Mouse (Mus musculus): ENCODE data around the gene Cacnb4. TPM values are rescaled to one million over a fixed set of nuclear protein-coding genes. Genes with fewer than 3 reads are reported as not detected.

Gene Cacnb4
- polyA plus RNA-seq, 1 experiment = not detected

DNA sequence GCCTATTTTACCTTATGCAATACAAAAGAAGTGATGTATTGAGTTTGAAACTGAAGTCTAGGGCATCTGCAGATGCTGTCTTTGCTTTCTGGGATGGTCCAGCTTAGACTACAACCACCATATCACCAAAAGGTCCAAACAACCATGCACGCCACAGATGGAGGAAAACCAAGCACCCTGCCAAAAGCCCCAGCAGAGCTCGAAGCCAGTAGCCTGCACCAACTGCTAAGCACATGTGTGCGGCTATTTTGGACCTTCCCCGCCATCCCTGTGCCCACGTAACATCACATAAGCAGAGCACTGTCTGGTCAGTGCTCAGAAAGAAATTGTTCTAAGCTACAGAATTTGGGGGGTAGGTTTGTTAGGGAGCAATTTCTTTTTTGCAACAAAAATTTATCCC, 5.9 kb downstream of the Cacnb4 start:
- H3K9ac ChIP-seq (ENCODE audit: low read depth, poor library complexity, severe bottlenecking) = no peak overlapping the region
- peaks cover 9% of the 10 kb centered on the region for H3K27me3 ChIP-seq (ENCODE audit: control insufficient read depth, insufficient read depth, low read length, poor library complexity, severe bottlenecking)
- no peaks in the 10 kb centered on the region for H3K4me1 ChIP-seq (ENCODE audit: control insufficient read depth, insufficient read depth, low read length)
- no peak overlapping the region for H3K4me3 ChIP-seq (ENCODE audit: low read depth, low read length)
- no peak overlapping the region for H3K27ac ChIP-seq (ENCODE audit: insufficient read depth, low read length)
- H3K36me3 ChIP-seq (ENCODE audit: control insufficient read depth, insufficient read depth, low read length, poor library complexity, severe bottlenecking) = no peaks in the 10 kb centered on the region
- TF ChIP-seq CTCF (IDR thresholded peaks at IDR 0.05; ENCODE audit: low read depth, low read length) = no peak
- no peak for TF ChIP-seq POLR2A (IDR thresholded peaks at IDR 0.05; ENCODE audit: insufficient read depth, low read length)
- no peak for TF ChIP-seq EP300 (IDR thresholded peaks at IDR 0.05; ENCODE audit: insufficient read depth, low read depth, low read length)
- H3K9me3 ChIP-seq (replicated peaks; ENCODE audit: control insufficient read depth, insufficient read depth, low read length, poor library complexity, severe bottlenecking) = no peaks in the 10 kb centered on the region

DNA sequence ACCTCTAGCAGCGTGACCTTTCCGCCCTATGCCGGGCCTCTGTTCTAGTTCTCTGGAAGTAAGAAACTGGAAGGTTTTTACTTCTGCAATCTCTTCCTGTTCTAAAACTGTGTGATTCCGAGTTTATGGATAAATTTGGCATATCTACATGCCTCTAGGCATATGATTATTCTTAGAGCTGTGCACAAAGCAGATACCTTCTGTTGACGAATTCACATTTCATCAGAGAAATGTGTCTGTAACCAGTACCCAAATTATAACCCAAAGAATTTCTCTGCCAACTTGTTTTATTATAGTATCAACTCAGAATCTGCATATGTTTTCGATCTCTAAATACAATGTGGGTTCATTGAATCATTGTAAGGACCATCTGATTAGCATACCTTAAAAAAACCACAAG, 8.2 kb downstream of the Cacnb4 start:
- no peaks in the 10 kb centered on the region for H3K4me1 ChIP-seq (ENCODE audit: control insufficient read depth, insufficient read depth, low read length)
- H3K9ac ChIP-seq (ENCODE audit: low read depth, poor library complexity, severe bottlenecking) = no peak overlapping the region
- no peaks in the 10 kb centered on the region for H3K36me3 ChIP-seq (ENCODE audit: control insufficient read depth, insufficient read depth, low read length, poor library complexity, severe bottlenecking)
- H3K9me3 ChIP-seq (replicated peaks; ENCODE audit: control insufficient read depth, insufficient read depth, low read length, poor library complexity, severe bottlenecking) = no peaks in the 10 kb centered on the region
- H3K4me3 ChIP-seq (ENCODE audit: low read depth, low read length) = no peak overlapping the region
- H3K27ac ChIP-seq (ENCODE audit: insufficient read depth, low read length) = no peak overlapping the region
- H3K27me3 ChIP-seq (ENCODE audit: control insufficient read depth, insufficient read depth, low read length, poor library complexity, severe bottlenecking) = no peaks in the 10 kb centered on the region
- no peak for TF ChIP-seq EP300 (IDR thresholded peaks at IDR 0.05; ENCODE audit: insufficient read depth, low read depth, low read length)
- no peak for TF ChIP-seq POLR2A (IDR thresholded peaks at IDR 0.05; ENCODE audit: insufficient read depth, low read length)

DNA sequence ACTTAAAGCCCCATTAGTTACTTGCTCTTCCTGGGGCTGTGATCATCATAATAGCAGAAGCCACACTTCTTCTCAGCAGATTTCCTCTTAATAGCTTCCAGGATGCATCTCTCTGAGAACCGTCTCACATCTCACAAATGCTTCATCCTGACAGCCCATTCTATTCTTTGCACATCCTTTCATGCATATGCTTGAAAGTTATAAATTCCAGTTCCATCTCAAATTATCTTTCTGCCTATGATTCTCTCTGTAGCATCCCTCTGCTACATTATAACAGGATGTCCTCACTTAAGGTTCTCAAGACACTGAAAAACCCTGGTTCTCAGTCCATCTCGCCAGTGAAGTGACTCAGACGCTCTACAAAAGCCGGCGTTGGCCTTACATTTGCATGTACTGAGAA, 19.9 kb downstream of the Cacnb4 start:
- H3K9ac ChIP-seq (ENCODE audit: low read depth, poor library complexity, severe bottlenecking) = no peak overlapping the region
- H3K27ac ChIP-seq (ENCODE audit: insufficient read depth, low read length) = no peak overlapping the region
- H3K4me1 ChIP-seq (ENCODE audit: control insufficient read depth, insufficient read depth, low read length) = no peaks in the 10 kb centered on the region
- TF ChIP-seq EP300 (IDR thresholded peaks at IDR 0.05; ENCODE audit: insufficient read depth, low read depth, low read length) (no peak), POLR2A (IDR thresholded peaks at IDR 0.05; ENCODE audit: insufficient read depth, low read length) (no peak), CTCF (IDR thresholded peaks at IDR 0.05; ENCODE audit: low read depth, low read length) (no peak)
- H3K36me3 ChIP-seq (ENCODE audit: control insufficient read depth, insufficient read depth, low read length, poor library complexity, severe bottlenecking) = no peaks in the 10 kb centered on the region
- H3K27me3 ChIP-seq (ENCODE audit: control insufficient read depth, insufficient read depth, low read length, poor library complexity, severe bottlenecking) = no peaks in the 10 kb centered on the region
- no peaks in the 10 kb centered on the region for H3K9me3 ChIP-seq (replicated peaks; ENCODE audit: control insufficient read depth, insufficient read depth, low read length, poor library complexity, severe bottlenecking)
- no peak overlapping the region for H3K4me3 ChIP-seq (ENCODE audit: low read depth, low read length)

DNA sequence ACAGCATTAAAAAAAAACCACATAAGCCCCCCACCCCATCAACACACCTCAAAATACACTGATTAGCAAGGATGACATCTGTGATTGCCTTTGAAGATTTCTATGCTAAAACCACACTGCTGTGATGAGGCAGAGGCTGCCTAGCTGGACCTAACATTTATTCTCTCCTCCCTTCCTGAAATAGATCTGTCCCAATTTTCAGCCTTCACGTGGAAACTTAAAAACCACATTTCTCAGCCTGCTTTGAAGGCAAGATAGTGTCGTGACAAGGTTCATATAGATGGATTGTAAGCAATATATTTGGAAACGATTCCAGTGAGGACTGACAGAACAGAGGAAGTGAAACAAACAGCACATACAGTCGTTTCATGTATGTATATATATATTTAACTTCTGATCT, 22.1 kb downstream of the Cacnb4 start:
- no peaks in the 10 kb centered on the region for H3K9me3 ChIP-seq (replicated peaks; ENCODE audit: control insufficient read depth, insufficient read depth, low read length, poor library complexity, severe bottlenecking)
- no peaks in the 10 kb centered on the region for H3K4me1 ChIP-seq (ENCODE audit: control insufficient read depth, insufficient read depth, low read length)

DNA sequence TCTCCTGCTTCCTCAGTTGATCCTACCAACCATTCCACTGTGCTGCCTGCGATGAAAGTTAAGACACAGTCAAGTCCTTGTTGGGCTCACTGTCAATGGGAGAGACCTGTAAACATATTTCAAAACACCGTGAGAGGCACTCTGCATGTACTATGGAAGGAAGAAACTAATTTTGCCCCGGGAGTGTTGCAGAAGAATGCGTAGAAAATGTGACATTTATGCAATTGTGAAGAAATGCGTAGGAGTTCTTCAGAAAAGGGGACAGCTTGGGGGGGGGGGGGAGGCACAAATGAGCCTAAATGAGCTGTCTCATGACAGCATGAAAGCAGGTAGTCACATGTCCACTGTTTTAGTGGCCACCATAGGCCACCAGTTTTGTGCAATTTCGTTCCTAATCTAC, 25.1 kb downstream of the Cacnb4 start:
- H3K27me3 ChIP-seq (ENCODE audit: control insufficient read depth, insufficient read depth, low read length, poor library complexity, severe bottlenecking) = no peaks in the 10 kb centered on the region
- no peaks in the 10 kb centered on the region for H3K36me3 ChIP-seq (ENCODE audit: control insufficient read depth, insufficient read depth, low read length, poor library complexity, severe bottlenecking)
- H3K9me3 ChIP-seq (replicated peaks; ENCODE audit: control insufficient read depth, insufficient read depth, low read length, poor library complexity, severe bottlenecking) = no peaks in the 10 kb centered on the region
- H3K9ac ChIP-seq (ENCODE audit: low read depth, poor library complexity, severe bottlenecking) = no peak overlapping the region
- H3K27ac ChIP-seq (ENCODE audit: insufficient read depth, low read length) = no peak overlapping the region
- no peak overlapping the region for H3K4me3 ChIP-seq (ENCODE audit: low read depth, low read length)
- no peaks in the 10 kb centered on the region for H3K4me1 ChIP-seq (ENCODE audit: control insufficient read depth, insufficient read depth, low read length)
- TF ChIP-seq POLR2A (IDR thresholded peaks at IDR 0.05; ENCODE audit: insufficient read depth, low read length) (no peak), EP300 (IDR thresholded peaks at IDR 0.05; ENCODE audit: insufficient read depth, low read depth, low read length) (no peak), CTCF (IDR thresholded peaks at IDR 0.05; ENCODE audit: low read depth, low read length) (no peak)

More for the DNA sequence above, 22.1 kb downstream of the Cacnb4 start:
- Histone ChIP-seq H3K27ac (ENCODE audit: insufficient read depth, low read length) (no peak overlapping the region), H3K4me3 (ENCODE audit: low read depth, low read length) (no peak overlapping the region), H3K36me3 (ENCODE audit: control insufficient read depth, insufficient read depth, low read length, poor library complexity, severe bottlenecking) (no peaks in the 10 kb centered on the region), H3K9ac (ENCODE audit: low read depth, poor library complexity, severe bottlenecking) (no peak overlapping the region), H3K27me3 (ENCODE audit: control insufficient read depth, insufficient read depth, low read length, poor library complexity, severe bottlenecking) (no peaks in the 10 kb centered on the region)
- TF ChIP-seq EP300 (IDR thresholded peaks at IDR 0.05; ENCODE audit: insufficient read depth, low read depth, low read length) (no peak), CTCF (IDR thresholded peaks at IDR 0.05; ENCODE audit: low read depth, low read length) (no peak), POLR2A (IDR thresholded peaks at IDR 0.05; ENCODE audit: insufficient read depth, low read length) (no peak)

DNA sequence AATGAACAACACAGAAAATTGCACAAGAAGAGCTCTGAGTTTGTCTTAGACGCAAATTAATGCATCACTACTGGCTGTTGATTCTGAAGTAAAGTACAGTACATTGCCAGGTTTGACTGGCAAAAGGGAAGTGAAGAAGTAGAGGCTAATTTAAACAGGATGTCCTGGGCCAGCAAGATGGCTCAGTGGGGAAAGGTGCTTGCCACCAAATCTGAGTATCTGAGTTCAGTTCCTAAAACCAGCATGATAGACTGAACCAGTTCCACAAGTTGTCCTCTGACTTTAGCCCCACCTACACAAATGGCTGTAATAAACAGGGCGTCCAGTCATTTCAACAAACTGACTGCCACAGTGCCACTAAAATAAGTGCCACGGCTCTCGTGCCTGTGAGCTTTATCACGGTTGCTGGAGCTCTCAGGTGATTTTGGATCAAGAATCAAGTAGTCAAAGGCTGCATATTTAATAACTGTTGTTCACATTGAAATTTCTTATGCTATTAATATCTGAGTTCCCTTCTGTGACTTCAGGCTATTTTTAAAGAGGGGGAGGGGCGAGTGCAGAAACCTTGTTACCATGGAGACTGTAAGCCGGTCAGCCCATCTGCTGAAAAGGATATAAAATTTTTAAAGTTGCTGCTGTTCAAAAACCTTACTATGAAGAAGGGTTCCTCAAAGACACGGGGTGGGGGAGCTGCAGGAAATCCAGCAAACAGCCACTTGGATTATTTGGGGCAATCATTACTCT, 29.2 kb downstream of the Cacnb4 start:
- H3K36me3 ChIP-seq (ENCODE audit: control insufficient read depth, insufficient read depth, low read length, poor library complexity, severe bottlenecking) = no peaks in the 10 kb centered on the region
- no peak overlapping the region for H3K9ac ChIP-seq (ENCODE audit: low read depth, poor library complexity, severe bottlenecking)
- H3K4me3 ChIP-seq (ENCODE audit: low read depth, low read length) = no peak overlapping the region
- H3K4me1 ChIP-seq (ENCODE audit: control insufficient read depth, insufficient read depth, low read length) = no peaks in the 10 kb centered on the region
- no peak overlapping the region for H3K27ac ChIP-seq (ENCODE audit: insufficient read depth, low read length)
- H3K27me3 ChIP-seq (ENCODE audit: control insufficient read depth, insufficient read depth, low read length, poor library complexity, severe bottlenecking) = no peaks in the 10 kb centered on the region
- no peaks in the 10 kb centered on the region for H3K9me3 ChIP-seq (replicated peaks; ENCODE audit: control insufficient read depth, insufficient read depth, low read length, poor library complexity, severe bottlenecking)
- no peak for TF ChIP-seq EP300 (IDR thresholded peaks at IDR 0.05; ENCODE audit: insufficient read depth, low read depth, low read length)
- TF ChIP-seq CTCF (IDR thresholded peaks at IDR 0.05; ENCODE audit: low read depth, low read length) = no peak
- TF ChIP-seq POLR2A (IDR thresholded peaks at IDR 0.05; ENCODE audit: insufficient read depth, low read length) = no peak

Measured in ES-Bruce4 (cell line).